Mouse (Mus musculus): ENCODE results near the gene Tax1bp1. TPM values are rescaled to one million over a fixed set of nuclear protein-coding genes. Genes with fewer than 3 reads are reported as not detected.
A peak's percentile ranks its signal among the peaks of the same experiment; 100 is the strongest.

Gene Tax1bp1
- total RNA-seq, 2 experiments from 2014 or later = 63.9 to 66.6 TPM

GRCm38 (mm10) chr6:52797252-52797800 is 83.8 kb downstream of the Tax1bp1 start:
- DNase-seq = no peak

- DNase-seq = peak; percentile 19
Observed at GRCm38 (mm10) chr6:52802181-52802580, 88.7 kb downstream of the Tax1bp1 start.

DNA sequence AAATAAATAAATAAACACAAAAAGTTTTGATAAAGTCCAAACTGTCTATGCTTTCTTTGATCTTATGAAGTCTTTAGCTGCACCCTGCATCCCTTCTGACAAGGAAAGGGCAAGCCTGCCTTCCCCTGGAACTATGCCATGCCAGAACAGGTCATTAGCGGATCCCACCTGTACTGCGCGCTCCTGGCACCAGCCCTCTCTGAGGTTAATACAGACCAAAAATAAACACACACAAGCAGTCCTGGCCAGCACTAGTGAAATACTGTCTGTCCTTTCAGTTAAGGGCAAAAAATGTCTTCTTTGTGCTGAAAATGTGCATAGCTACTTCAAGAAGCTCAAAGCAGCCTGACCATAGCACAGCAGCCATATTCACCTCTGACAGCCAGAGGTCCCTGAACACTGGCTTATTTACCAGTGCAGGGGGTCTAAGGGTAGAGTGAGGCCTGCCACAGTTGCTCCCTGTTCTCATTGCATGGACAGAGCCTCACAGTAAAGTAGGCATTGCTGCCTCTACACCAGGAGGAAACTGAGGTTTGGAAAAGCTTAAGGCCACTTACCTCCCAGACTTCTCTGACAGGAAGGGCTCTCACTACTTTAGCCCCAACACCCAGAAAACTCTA is 91.8 kb downstream of the Tax1bp1 start:
- no peak for DNase-seq

Other genes starting within 250 kb of the Tax1bp1 start
- 10 to 100 TPM; 81.3 to 91.6 TPM for gene Hibadh, start 73.3 kb upstream of the Tax1bp1 start, total RNA-seq (2021)